Mouse (Mus musculus): ENCODE measurements around the gene Krtap1-5. TPM values are rescaled to one million over a fixed set of nuclear protein-coding genes. Genes with fewer than 3 reads are reported as not detected.
"Not testable (repeated sequence)": the region's sequence is repeated elsewhere in the genome, so short reads cannot be mapped to it uniquely, and the experiment has no call there.

Gene Krtap1-5
- not detected in 2 replicates for polyA plus RNA-seq (2015; fragmentation: Nextera tagmentation; extraction: Ambion mirVana)

GRCm38 (mm10) chr11:99580636-99581035 lies at the start of gene Krtap1-5:
Gene Krtap1-5, minus strand, starts transcription at chr11:99581016.
- ATAC-seq (replicated peaks; ENCODE audit: low FRiP score, low read depth) = no peak
- no peak within 1 kb of the TSS for H3K27ac ChIP-seq
- no peaks in the 10 kb centered on the region for H3K27me3 ChIP-seq (ENCODE audit: insufficient read depth, low read length)
- H3K4me1 ChIP-seq (replicated peaks; ENCODE audit: insufficient read depth, low read length) = no peaks in the 10 kb centered on the region
- H3K9ac ChIP-seq (ENCODE audit: low read depth, low read length) = no peak within 1 kb of the TSS
- WGBS = 85% methylated on average over 6 of the region's 6 CpGs
- no peaks in the 10 kb centered on the region for H3K9me3 ChIP-seq (replicated peaks; ENCODE audit: low read length)
- no peak within 1 kb of the TSS for H3K4me3 ChIP-seq (replicated peaks; ENCODE audit: low read depth, low read length)
- no peaks in the 10 kb centered on the region for H3K36me3 ChIP-seq (ENCODE audit: insufficient read depth, low read length)
- no peak within 1 kb of the TSS for H3K4me2 ChIP-seq (ENCODE audit: low read length)
- DNase-seq (ENCODE audit: low spot score) = no peak
- TF ChIP-seq CTCF (IDR thresholded peaks at IDR 0.05; ENCODE audit: low read depth) = no peak

GRCm38 (mm10) chr11:99628138-99628537 lies 47.3 kb upstream of the Krtap1-5 start, which contains the start of gene Krtap4-1:
Gene Krtap4-1, minus strand, starts transcription at chr11:99628238.
- TF ChIP-seq CTCF (IDR thresholded peaks at IDR 0.05; ENCODE audit: low read depth) = no peak
- WGBS = 75% methylated on average over 4 of the region's 4 CpGs
- H3K36me3 ChIP-seq (ENCODE audit: insufficient read depth, low read length) = no peaks in the 10 kb centered on the region
- no peak within 1 kb of the TSS for H3K9ac ChIP-seq (ENCODE audit: low read depth, low read length)
- H3K4me3 ChIP-seq (replicated peaks; ENCODE audit: low read depth, low read length) = no peak within 1 kb of the TSS
- no peak within 1 kb of the TSS for H3K4me2 ChIP-seq (ENCODE audit: low read length)
- DNase-seq (ENCODE audit: low spot score) = no peak
- H3K4me1 ChIP-seq (replicated peaks; ENCODE audit: insufficient read depth, low read length) = no peaks in the 10 kb centered on the region
- no peak within 1 kb of the TSS for H3K27ac ChIP-seq
- H3K9me3 ChIP-seq (replicated peaks; ENCODE audit: low read length) = no peaks in the 10 kb centered on the region
- no peaks in the 10 kb centered on the region for H3K27me3 ChIP-seq (ENCODE audit: insufficient read depth, low read length)
- ATAC-seq (replicated peaks; ENCODE audit: low FRiP score, low read depth) = no peak

GRCm38 (mm10) chr11:99620335-99620734 lies 39.5 kb upstream of the Krtap1-5 start, which contains the start of gene Gm11562:
Gene Gm11562, minus strand, starts transcription at chr11:99620435.
- Histone ChIP-seq H3K27ac (no peak within 1 kb of the TSS), H3K36me3 (ENCODE audit: insufficient read depth, low read length) (no peaks in the 10 kb centered on the region), H3K9me3 (replicated peaks; ENCODE audit: low read length) (no peaks in the 10 kb centered on the region), H3K4me2 (ENCODE audit: low read length) (no peak within 1 kb of the TSS), H3K27me3 (ENCODE audit: insufficient read depth, low read length) (no peaks in the 10 kb centered on the region), H3K9ac (ENCODE audit: low read depth, low read length) (no peak within 1 kb of the TSS), H3K4me3 (replicated peaks; ENCODE audit: low read depth, low read length) (no peak within 1 kb of the TSS), H3K4me1 (replicated peaks; ENCODE audit: insufficient read depth, low read length) (no peaks in the 10 kb centered on the region)
- no peak for TF ChIP-seq CTCF (IDR thresholded peaks at IDR 0.05; ENCODE audit: low read depth)
- WGBS = 61% methylated on average over 2 of the region's 2 CpGs
- no peak for DNase-seq (ENCODE audit: low spot score)
- no peak for ATAC-seq (replicated peaks; ENCODE audit: low FRiP score, low read depth)

GRCm38 (mm10) chr11:99614796-99615363 lies 34.1 kb upstream of the Krtap1-5 start, which contains the start of gene Krtap2-4:
Gene Krtap2-4, minus strand, starts transcription at chr11:99614846.
- Histone ChIP-seq H3K9me3 (replicated peaks; ENCODE audit: low read length) (no peaks in the 10 kb centered on the region), H3K27ac (no peak within 1 kb of the TSS), H3K36me3 (ENCODE audit: insufficient read depth, low read length) (no peaks in the 10 kb centered on the region), H3K9ac (ENCODE audit: low read depth, low read length) (no peak within 1 kb of the TSS), H3K4me1 (replicated peaks; ENCODE audit: insufficient read depth, low read length) (no peaks in the 10 kb centered on the region), H3K27me3 (ENCODE audit: insufficient read depth, low read length) (no peaks in the 10 kb centered on the region), H3K4me2 (ENCODE audit: low read length) (no peak within 1 kb of the TSS), H3K4me3 (replicated peaks; ENCODE audit: low read depth, low read length) (no peak within 1 kb of the TSS)
- DNase-seq (ENCODE audit: low spot score) = no peak
- no peak for ATAC-seq (replicated peaks; ENCODE audit: low FRiP score, low read depth)
- 68% methylated on average over 3 of the region's 3 CpGs for WGBS
- no peak for TF ChIP-seq CTCF (IDR thresholded peaks at IDR 0.05; ENCODE audit: low read depth)

GRCm38 (mm10) chr11:99610089-99610488 lies 29.3 kb upstream of the Krtap1-5 start, which contains the start of gene Gm11937:
Gene Gm11937, minus strand, starts transcription at chr11:99610189.
- H3K4me3 ChIP-seq (replicated peaks; ENCODE audit: low read depth, low read length); H3K36me3 ChIP-seq (ENCODE audit: insufficient read depth, low read length); H3K9ac ChIP-seq (ENCODE audit: low read depth, low read length); DNase-seq (ENCODE audit: low spot score); H3K4me1 ChIP-seq (replicated peaks; ENCODE audit: insufficient read depth, low read length); ATAC-seq (replicated peaks; ENCODE audit: low FRiP score, low read depth); H3K27me3 ChIP-seq (ENCODE audit: insufficient read depth, low read length); H3K4me2 ChIP-seq (ENCODE audit: low read length); H3K27ac ChIP-seq; H3K9me3 ChIP-seq (replicated peaks; ENCODE audit: low read length): not testable (repeated sequence)
- 55% methylated on average over 1 of the region's 2 CpGs for WGBS

GRCm38 (mm10) chr11:99609126-99609525 lies 28.3 kb upstream of the Krtap1-5 start:
- no peak overlapping the region for H3K4me2 ChIP-seq (ENCODE audit: low read length)
- no peaks in the 10 kb centered on the region for H3K27me3 ChIP-seq (ENCODE audit: insufficient read depth, low read length)
- H3K9me3 ChIP-seq (replicated peaks; ENCODE audit: low read length) = no peaks in the 10 kb centered on the region
- TF ChIP-seq CTCF (IDR thresholded peaks at IDR 0.05; ENCODE audit: low read depth) = no peak
- DNase-seq (ENCODE audit: low spot score) (no peak), ATAC-seq (replicated peaks; ENCODE audit: low FRiP score, low read depth) (no peak)
- no peak overlapping the region for H3K27ac ChIP-seq
- H3K4me1 ChIP-seq (replicated peaks; ENCODE audit: insufficient read depth, low read length) = no peaks in the 10 kb centered on the region
- H3K36me3 ChIP-seq (ENCODE audit: insufficient read depth, low read length) = no peaks in the 10 kb centered on the region
- WGBS = 84% methylated on average over 1 of the region's 1 CpGs
- H3K9ac ChIP-seq (ENCODE audit: low read depth, low read length) = no peak overlapping the region
- H3K4me3 ChIP-seq (replicated peaks; ENCODE audit: low read depth, low read length) = no peak overlapping the region

- H3K9ac ChIP-seq (ENCODE audit: low read depth, low read length); DNase-seq (ENCODE audit: low spot score); H3K4me1 ChIP-seq (replicated peaks; ENCODE audit: insufficient read depth, low read length); H3K4me3 ChIP-seq (replicated peaks; ENCODE audit: low read depth, low read length); H3K27me3 ChIP-seq (ENCODE audit: insufficient read depth, low read length); H3K27ac ChIP-seq; H3K9me3 ChIP-seq (replicated peaks; ENCODE audit: low read length); ATAC-seq (replicated peaks; ENCODE audit: low FRiP score, low read depth); H3K4me2 ChIP-seq (ENCODE audit: low read length); H3K36me3 ChIP-seq (ENCODE audit: insufficient read depth, low read length): not testable (repeated sequence)
- 36% methylated on average over 1 of the region's 1 CpGs for WGBS
Observed at GRCm38 (mm10) chr11:99603208-99603607, 22.4 kb upstream of the Krtap1-5 start, which contains the start of gene Gm11938. Gene Gm11938, minus strand, starts transcription at chr11:99603308.

- WGBS = 69% methylated on average over 6 of the region's 6 CpGs
- not testable (repeated sequence) for H3K36me3 ChIP-seq (ENCODE audit: insufficient read depth, low read length); H3K27ac ChIP-seq; H3K9ac ChIP-seq (ENCODE audit: low read depth, low read length); DNase-seq (ENCODE audit: low spot score); H3K4me1 ChIP-seq (replicated peaks; ENCODE audit: insufficient read depth, low read length); H3K4me3 ChIP-seq (replicated peaks; ENCODE audit: low read depth, low read length); H3K27me3 ChIP-seq (ENCODE audit: insufficient read depth, low read length); H3K9me3 ChIP-seq (replicated peaks; ENCODE audit: low read length); ATAC-seq (replicated peaks; ENCODE audit: low FRiP score, low read depth); H3K4me2 ChIP-seq (ENCODE audit: low read length)
Observed at GRCm38 (mm10) chr11:99597742-99598141, 16.9 kb upstream of the Krtap1-5 start, which contains the start of gene Krtap9-3. Gene Krtap9-3, minus strand, starts transcription at chr11:99598105.
